Mouse (Mus musculus) limb, embryonic 14.5 days (tissue): ENCODE measurements around the gene Ccdc51. TPM values are rescaled to one million over a fixed set of nuclear protein-coding genes. Genes with fewer than 3 reads are reported as not detected.

Source experiments
- ATAC-seq: fragments of 200-750 bp; cut with Nextera tagmentation; 2 replicates; pipeline ENCODE4 v1.8.0; 2017; ENCODE audit warnings: low read depth, moderate number of reproducible peaks, moderate TSS enrichment; ENCODE audit not compliant: low FRiP score
- DNase-seq: peaks from one replicate; pipeline ENCODE4 v3.0.0-alpha.2; 2015; ENCODE audit warnings: low spot score
- H3K27ac ChIP-seq: fragments of 300-500 bp; sonication (generic); replicated peaks from 2 replicates; pipeline ENCODE4 v1.5.1; 2014; ENCODE audit warnings: low read depth, mild to moderate bottlenecking, low read length, moderate library complexity, mixed read lengths
- H3K27me3 ChIP-seq: fragments of 300-500 bp; sonication (generic); 2 replicates; pipeline ENCODE4 v1.6.1; 2014; ENCODE audit warnings: low read length, mixed read lengths; ENCODE audit not compliant: control insufficient read depth, insufficient read depth
- H3K36me3 ChIP-seq: fragments of 300-500 bp; sonication (generic); 2 replicates; pipeline ENCODE4 v1.6.1; 2014; ENCODE audit warnings: mild to moderate bottlenecking, low read length, moderate library complexity, mixed read lengths; ENCODE audit not compliant: control insufficient read depth, insufficient read depth
- H3K4me1 ChIP-seq: fragments of 300-500 bp; sonication (generic); 2 replicates; pipeline ENCODE4 v1.6.1; 2014; ENCODE audit warnings: antibody characterized with exemption, low read length, mixed read lengths; ENCODE audit not compliant: control insufficient read depth, insufficient read depth
- H3K4me2 ChIP-seq: fragments of 300-500 bp; sonication (generic); replicated peaks from 2 replicates; pipeline ENCODE4 v1.6.1; 2014; ENCODE audit warnings: low read depth, mild to moderate bottlenecking, low read length, moderate library complexity; ENCODE audit not compliant: severe bottlenecking
- H3K4me3 ChIP-seq: fragments of 300-500 bp; sonication (generic); replicated peaks from 2 replicates; pipeline ENCODE4 v1.5.1; 2014; ENCODE audit warnings: low read length
- H3K9ac ChIP-seq: fragments of 300-500 bp; sonication (generic); 2 replicates; pipeline ENCODE4 v1.6.1; 2014; ENCODE audit warnings: mild to moderate bottlenecking, low read depth, low read length, moderate library complexity; ENCODE audit not compliant: severe bottlenecking
- H3K9me3 ChIP-seq: fragments of 300-500 bp; sonication (generic); 2 replicates; pipeline ENCODE4 v1.6.1; 2016; ENCODE audit warnings: low read length; ENCODE audit not compliant: control insufficient read depth
- POLR2A ChIP-seq: fragments of 200-500 bp; IDR thresholded peaks from 2 replicates; pipeline ENCODE4 v1.8.0; 2012; ENCODE audit warnings: inconsistent platforms, mild to moderate bottlenecking, moderate library complexity, borderline replicate concordance; ENCODE audit not compliant: insufficient read depth, insufficient read length; ENCODE audit errors: extremely low read depth
- WGBS: fragments of 180-500 bp; shearing (Covaris S2); extraction: QIAGEN DNeasy Blood & Tissue Kit; methylation state at CpG from one replicate; pipeline ENCODE4 v1.1.7; 2014; 5-methylcytosine and 5-hydroxymethylcytosine counted together
- polyA plus RNA-seq, 2 experiments: library from polyadenylated mRNA; depleted of rRNA in 1 of 2; stranded (reverse) in 1 of 2; unstranded in 1 of 2; fragments of >200 nt; fragmentation: Nextera tagmentation in 1 of 2; extraction: Ambion mirVana in 1 of 2; gene quantifications; 2 replicates each; pipeline versions ENCODE4 v1.2.1 to v1.2.3; 2012 to 2014

The Ccdc51 gene
- polyA plus RNA-seq (2012; rRNA removed) (9.0 and 9.1 TPM in 2 replicates), polyA plus RNA-seq (2014; fragmentation: Nextera tagmentation; extraction: Ambion mirVana) (13.5 and 15.3 TPM in 2 replicates)

GRCm38 (mm10) chr9:109082124-109082800, at the start of gene Ccdc51, which contains the start of gene Tma7:
TSS of gene Ccdc51 (plus strand) at chr9:109082493.
TSS of gene Tma7 (minus strand) at chr9:109082587.
- peak; percentile 88 for DNase-seq
- Histone ChIP-seq H3K9me3 (no peaks in the 10 kb centered on the region), H3K36me3 (peaks cover 14% of the 10 kb centered on the region), H3K4me1 (peaks cover 5% of the 10 kb centered on the region; the same call in 1 of the 2 replicates), H3K4me2 (peak within 1 kb of the TSS; percentile 74), H3K27ac (peak within 1 kb of the TSS; percentile 45; the same call in 1 of the 2 replicates), H3K4me3 (peak within 1 kb of the TSS; percentile 74), H3K9ac (peak within 1 kb of the TSS; percentile 80), H3K27me3 (no peaks in the 10 kb centered on the region)
- TF ChIP-seq POLR2A: peak; percentile 66; the same call in 1 of the 2 replicates
- 1% methylated on average over 37 of the region's 37 CpGs for WGBS
- ATAC-seq: peak; percentile 97

GRCm38 (mm10) chr9:109038086-109038895, 44.0 kb upstream of the Ccdc51 start, which contains the start of gene Shisa5:
TSS of gene Shisa5 (plus strand) at chr9:109038565.
- H3K4me3 ChIP-seq: peak within 1 kb of the TSS; percentile 79
- H3K9me3 ChIP-seq: no peaks in the 10 kb centered on the region
- 1% methylated on average over 36 of the region's 40 CpGs for WGBS
- ATAC-seq: peak; percentile 95
- H3K4me2 ChIP-seq: peak within 1 kb of the TSS; percentile 81
- no peaks in the 10 kb centered on the region for H3K27me3 ChIP-seq
- peak within 1 kb of the TSS; percentile 84 for H3K9ac ChIP-seq
- peak within 1 kb of the TSS; percentile 55 for H3K27ac ChIP-seq
- no peaks in the 10 kb centered on the region; the same call in 1 of the 2 replicates for H3K36me3 ChIP-seq
- peaks cover 13% of the 10 kb centered on the region; the same call in 1 of the 2 replicates for H3K4me1 ChIP-seq
- DNase-seq: peak; percentile 75
- peak; percentile 86; the same call in 1 of the 2 replicates for TF ChIP-seq POLR2A

- H3K9me3 ChIP-seq: no peaks in the 10 kb centered on the region
- 13% methylated on average over 6 of the region's 8 CpGs for WGBS
- H3K27me3 ChIP-seq: no peaks in the 10 kb centered on the region
- H3K4me2 ChIP-seq: peak overlapping the region; percentile 81
- peaks cover 13% of the 10 kb centered on the region; the same call in 1 of the 2 replicates for H3K4me1 ChIP-seq
- H3K9ac ChIP-seq: peak overlapping the region; percentile 84
- peak overlapping the region; percentile 55 for H3K27ac ChIP-seq
- no peaks in the 10 kb centered on the region; the same call in 1 of the 2 replicates for H3K36me3 ChIP-seq
- ATAC-seq (peak; percentile 3; the same call in 1 of the 2 replicates), DNase-seq (no peak)
- peak overlapping the region; percentile 79 for H3K4me3 ChIP-seq
- TF ChIP-seq POLR2A: no peak
Measured at GRCm38 (mm10) chr9:109038901-109039364, 43.4 kb upstream of the Ccdc51 start.

GRCm38 (mm10) chr9:109039681-109040080, 42.6 kb upstream of the Ccdc51 start:
- Histone ChIP-seq H3K36me3 (no peaks in the 10 kb centered on the region; the same call in 1 of the 2 replicates), H3K27me3 (no peaks in the 10 kb centered on the region), H3K9ac (no peak overlapping the region), H3K27ac (no peak overlapping the region), H3K9me3 (no peaks in the 10 kb centered on the region), H3K4me3 (peak overlapping the region; percentile 79; the same call in 1 of the 2 replicates), H3K4me1 (peaks cover 13% of the 10 kb centered on the region; the same call in 1 of the 2 replicates), H3K4me2 (peak overlapping the region; percentile 81)
- no peak for TF ChIP-seq POLR2A
- DNase-seq (no peak), ATAC-seq (no peak)
- 70% methylated on average over 4 of the region's 4 CpGs for WGBS

GRCm38 (mm10) chr9:109040216-109040615, 42.1 kb upstream of the Ccdc51 start:
- 83% methylated on average over 8 of the region's 8 CpGs for WGBS
- ATAC-seq: no peak
- Histone ChIP-seq H3K36me3 (no peaks in the 10 kb centered on the region; the same call in 1 of the 2 replicates), H3K4me2 (no peak overlapping the region), H3K27me3 (no peaks in the 10 kb centered on the region), H3K9ac (peak overlapping the region; percentile 3; the same call in 1 of the 2 replicates), H3K4me1 (peaks cover 13% of the 10 kb centered on the region; the same call in 1 of the 2 replicates), H3K27ac (no peak overlapping the region), H3K4me3 (no peak overlapping the region), H3K9me3 (no peaks in the 10 kb centered on the region)
- no peak for TF ChIP-seq POLR2A
- no peak for DNase-seq
